Mouse (Mus musculus): Measurements from ENCODE around the gene Galnt9. TPM values are rescaled to one million over a fixed set of nuclear protein-coding genes. Genes with fewer than 3 reads are reported as not detected.

Gene Galnt9
- polyA plus RNA-seq, 1 experiment from 2014 or later: 19.4 TPM

DNA sequence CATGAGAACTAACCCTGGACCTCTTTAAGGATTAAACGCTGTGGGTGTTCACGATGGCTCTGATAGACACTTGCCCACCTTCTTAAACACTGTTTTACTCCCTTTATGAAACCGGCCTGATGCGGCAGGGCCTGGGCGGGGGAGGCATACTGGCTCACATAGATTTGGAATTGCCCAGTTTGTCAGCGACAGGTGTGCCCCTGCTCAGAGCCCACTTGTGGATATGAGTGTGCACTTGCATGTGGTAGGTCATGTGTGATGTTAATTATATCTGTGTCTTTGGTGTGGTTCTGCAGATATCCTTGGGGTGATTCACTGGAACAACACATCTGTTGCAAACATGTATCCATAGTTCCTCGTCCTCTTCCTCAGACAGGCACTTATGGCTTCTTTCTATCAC lies 66.3 kb downstream of the Galnt9 start:
- no peak for ATAC-seq (ENCODE audit: low FRiP score, low TSS enrichment)
- no peak overlapping the region for H3K4me3 ChIP-seq (replicated peaks; ENCODE audit: low read depth, low read length)
- no peaks in the 10 kb centered on the region for H3K27me3 ChIP-seq (ENCODE audit: control insufficient read depth, insufficient read depth, low read length)
- no peak for DNase-seq
- H3K4me1 ChIP-seq (ENCODE audit: control insufficient read depth, insufficient read depth, low read length): peaks cover 2% of the 10 kb centered on the region; the same call in 1 of the 2 replicates
- no peak overlapping the region for H3K4me2 ChIP-seq (ENCODE audit: low read length)
- H3K9me3 ChIP-seq (ENCODE audit: control insufficient read depth, low read length): no peaks in the 10 kb centered on the region
- H3K36me3 ChIP-seq (ENCODE audit: control insufficient read depth, insufficient read depth, low read length): 0 out of 2 replicates have a peak, but pooled peaks cover 7% of the 10 kb centered on the region
- H3K27ac ChIP-seq (replicated peaks; ENCODE audit: low read depth, low read length): no peak overlapping the region
- 88% methylated on average over 7 of the region's 7 CpGs for WGBS
- H3K9ac ChIP-seq (replicated peaks; ENCODE audit: low read length): no peak overlapping the region

DNA sequence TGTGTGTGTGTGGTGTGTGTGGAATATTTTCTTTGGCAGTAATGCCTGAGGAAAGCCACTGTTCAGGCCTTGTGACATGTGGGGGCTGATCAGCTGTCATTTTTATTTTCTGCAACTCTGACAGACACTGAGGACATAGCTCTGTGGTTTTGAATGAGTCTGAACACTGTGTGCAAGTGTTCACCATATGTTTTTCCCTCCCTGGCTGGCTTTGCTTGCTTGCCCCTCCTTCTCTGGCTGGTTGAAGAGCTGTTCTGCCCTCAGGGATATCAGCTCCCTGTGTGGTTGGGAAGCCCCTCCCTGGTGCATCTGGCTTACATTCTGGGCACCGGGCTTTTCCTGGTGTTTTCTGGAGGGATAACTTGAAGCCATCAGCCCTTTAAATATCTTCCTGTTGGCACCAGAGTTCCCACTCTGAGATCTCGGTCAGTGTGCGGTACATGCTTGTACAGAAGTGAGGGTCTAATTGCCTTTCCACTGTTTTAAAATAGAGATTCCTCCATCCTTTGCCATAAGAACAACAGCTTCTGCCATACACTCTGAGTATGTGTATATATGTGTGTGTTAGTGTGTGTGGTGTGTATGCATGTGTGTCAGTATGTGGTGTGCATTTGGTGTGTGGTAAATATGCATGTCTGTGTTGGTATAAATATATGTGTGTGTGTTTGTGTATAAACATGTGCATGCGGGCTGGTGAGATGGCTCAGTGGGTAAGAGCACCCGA lies 67.4 kb downstream of the Galnt9 start:
- 0 out of 2 replicates have a peak, but pooled peaks cover 7% of the 10 kb centered on the region for H3K36me3 ChIP-seq (ENCODE audit: control insufficient read depth, insufficient read depth, low read length)
- no peak overlapping the region for H3K4me3 ChIP-seq (replicated peaks; ENCODE audit: low read depth, low read length)
- peak; percentile 11 for DNase-seq
- H3K9me3 ChIP-seq (ENCODE audit: control insufficient read depth, low read length): no peaks in the 10 kb centered on the region
- H3K4me1 ChIP-seq (ENCODE audit: control insufficient read depth, insufficient read depth, low read length): peaks cover 2% of the 10 kb centered on the region; the same call in 1 of the 2 replicates
- 86% methylated on average over 5 of the region's 5 CpGs for WGBS
- H3K4me2 ChIP-seq (ENCODE audit: low read length): no peak overlapping the region
- ATAC-seq (ENCODE audit: low FRiP score, low TSS enrichment): no peak
- no peak overlapping the region for H3K9ac ChIP-seq (replicated peaks; ENCODE audit: low read length)
- H3K27ac ChIP-seq (replicated peaks; ENCODE audit: low read depth, low read length): no peak overlapping the region
- no peaks in the 10 kb centered on the region for H3K27me3 ChIP-seq (ENCODE audit: control insufficient read depth, insufficient read depth, low read length)

DNA sequence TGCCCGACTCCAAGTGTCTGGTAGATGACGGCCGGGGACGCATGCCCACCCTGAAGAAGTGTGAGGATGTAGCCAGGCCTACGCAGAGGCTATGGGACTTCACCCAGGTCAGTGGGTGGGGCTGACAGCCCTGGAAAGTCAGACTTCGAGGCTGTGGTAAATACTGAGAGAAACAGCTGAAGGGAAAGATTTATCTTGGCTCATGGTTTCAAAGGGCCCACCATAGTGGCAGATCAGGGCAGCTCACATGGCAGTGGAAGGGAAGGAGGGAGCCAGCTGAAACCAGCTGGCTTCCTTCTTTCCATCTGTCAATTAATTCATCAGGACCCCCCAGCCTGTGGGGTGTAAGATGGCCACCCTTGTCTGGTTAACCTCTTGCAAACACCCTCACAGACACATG lies 75.1 kb downstream of the Galnt9 start:
- Histone ChIP-seq H3K27me3 (ENCODE audit: control insufficient read depth, insufficient read depth, low read length) (no peaks in the 10 kb centered on the region), H3K36me3 (ENCODE audit: control insufficient read depth, insufficient read depth, low read length) (0 out of 2 replicates have a peak, but pooled peaks cover 7% of the 10 kb centered on the region), H3K9ac (replicated peaks; ENCODE audit: low read length) (no peak overlapping the region), H3K4me3 (replicated peaks; ENCODE audit: low read depth, low read length) (no peak overlapping the region), H3K9me3 (ENCODE audit: control insufficient read depth, low read length) (no peaks in the 10 kb centered on the region), H3K4me1 (ENCODE audit: control insufficient read depth, insufficient read depth, low read length) (no peaks in the 10 kb centered on the region), H3K27ac (replicated peaks; ENCODE audit: low read depth, low read length) (no peak overlapping the region), H3K4me2 (ENCODE audit: low read length) (no peak overlapping the region)
- ATAC-seq (ENCODE audit: low FRiP score, low TSS enrichment) (no peak), DNase-seq (no peak)
- 90% methylated on average over 6 of the region's 6 CpGs for WGBS

DNA sequence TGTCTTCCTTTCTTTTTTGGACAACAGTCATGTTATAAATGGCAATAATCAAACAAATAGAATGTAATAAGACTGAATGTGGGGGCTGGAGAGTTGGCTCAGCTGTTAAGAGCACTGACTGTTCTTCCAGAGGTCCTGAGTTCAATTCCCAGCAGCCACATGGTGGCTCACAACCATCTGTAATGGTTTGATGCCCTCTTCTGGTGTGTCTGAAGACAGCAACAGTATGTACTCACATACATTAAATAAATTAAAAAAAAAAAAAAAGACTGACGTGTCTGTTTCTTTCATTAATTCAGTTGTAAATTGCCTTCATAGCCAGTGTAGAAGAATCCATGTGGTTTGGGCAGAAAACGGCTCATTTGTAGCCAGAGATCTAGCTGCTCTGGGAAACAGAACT lies 80.2 kb downstream of the Galnt9 start:
- Histone ChIP-seq H3K4me2 (ENCODE audit: low read length) (no peak overlapping the region), H3K27ac (replicated peaks; ENCODE audit: low read depth, low read length) (no peak overlapping the region), H3K4me1 (ENCODE audit: control insufficient read depth, insufficient read depth, low read length) (no peaks in the 10 kb centered on the region), H3K36me3 (ENCODE audit: control insufficient read depth, insufficient read depth, low read length) (no peaks in the 10 kb centered on the region), H3K4me3 (replicated peaks; ENCODE audit: low read depth, low read length) (no peak overlapping the region), H3K9me3 (ENCODE audit: control insufficient read depth, low read length) (no peaks in the 10 kb centered on the region), H3K9ac (replicated peaks; ENCODE audit: low read length) (no peak overlapping the region), H3K27me3 (ENCODE audit: control insufficient read depth, insufficient read depth, low read length) (no peaks in the 10 kb centered on the region)
- no peak for DNase-seq
- ATAC-seq (ENCODE audit: low FRiP score, low TSS enrichment): no peak
- 82% methylated on average over 2 of the region's 2 CpGs for WGBS

DNA sequence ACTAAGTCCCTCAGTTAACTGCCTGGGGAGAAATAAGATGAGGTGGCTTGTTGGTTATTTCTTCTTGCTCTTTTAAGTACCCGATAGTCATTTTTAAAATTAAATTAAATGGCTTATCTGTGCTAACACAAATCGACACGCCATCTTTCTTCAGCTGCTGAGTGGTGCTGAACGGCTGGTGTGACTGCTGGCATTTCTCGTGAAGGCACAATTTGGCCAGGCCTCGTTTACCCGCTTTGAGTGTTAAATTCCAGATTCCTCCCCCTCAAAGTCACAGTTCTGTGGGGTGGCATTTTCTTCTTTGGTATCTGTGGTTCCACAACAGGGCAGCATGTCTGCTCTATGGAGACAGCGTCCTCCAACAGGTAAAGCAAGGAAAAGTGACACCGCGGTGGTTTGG lies 83.2 kb downstream of the Galnt9 start:
- 79% methylated on average over 10 of the region's 10 CpGs for WGBS
- H3K27ac ChIP-seq (replicated peaks; ENCODE audit: low read depth, low read length): no peak overlapping the region
- H3K4me3 ChIP-seq (replicated peaks; ENCODE audit: low read depth, low read length): no peak overlapping the region
- DNase-seq (peak; percentile 12), ATAC-seq (ENCODE audit: low FRiP score, low TSS enrichment) (no peak)
- H3K9ac ChIP-seq (replicated peaks; ENCODE audit: low read length): no peak overlapping the region
- H3K4me1 ChIP-seq (ENCODE audit: control insufficient read depth, insufficient read depth, low read length): no peaks in the 10 kb centered on the region
- no peaks in the 10 kb centered on the region for H3K9me3 ChIP-seq (ENCODE audit: control insufficient read depth, low read length)
- H3K4me2 ChIP-seq (ENCODE audit: low read length): no peak overlapping the region
- no peaks in the 10 kb centered on the region for H3K27me3 ChIP-seq (ENCODE audit: control insufficient read depth, insufficient read depth, low read length)
- H3K36me3 ChIP-seq (ENCODE audit: control insufficient read depth, insufficient read depth, low read length): no peaks in the 10 kb centered on the region

DNA sequence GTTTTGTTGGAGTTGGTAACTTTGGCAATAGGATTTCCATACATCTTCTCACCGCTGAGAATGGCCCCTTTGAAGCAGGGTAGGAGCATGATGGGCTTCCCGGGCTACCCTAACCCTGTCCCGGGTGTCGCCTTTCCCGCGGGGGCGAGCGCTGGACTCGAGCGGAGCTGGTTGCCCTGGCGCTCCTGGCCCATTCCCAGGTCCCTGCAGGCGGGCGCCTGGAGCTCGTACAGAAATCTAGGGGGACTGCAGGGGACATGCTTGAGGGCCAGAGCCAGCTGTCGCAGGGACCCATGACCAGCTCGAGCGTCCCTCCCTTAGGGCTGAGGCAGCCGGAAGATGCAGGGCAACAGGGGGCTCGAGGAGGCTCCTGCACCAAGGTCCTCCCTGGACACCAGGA lies 84.0 kb downstream of the Galnt9 start:
- Histone ChIP-seq H3K9me3 (ENCODE audit: control insufficient read depth, low read length) (no peaks in the 10 kb centered on the region), H3K27ac (replicated peaks; ENCODE audit: low read depth, low read length) (no peak overlapping the region), H3K4me1 (ENCODE audit: control insufficient read depth, insufficient read depth, low read length) (no peaks in the 10 kb centered on the region), H3K4me2 (ENCODE audit: low read length) (no peak overlapping the region), H3K9ac (replicated peaks; ENCODE audit: low read length) (no peak overlapping the region), H3K4me3 (replicated peaks; ENCODE audit: low read depth, low read length) (no peak overlapping the region), H3K36me3 (ENCODE audit: control insufficient read depth, insufficient read depth, low read length) (no peaks in the 10 kb centered on the region), H3K27me3 (ENCODE audit: control insufficient read depth, insufficient read depth, low read length) (no peaks in the 10 kb centered on the region)
- 27% methylated on average over 19 of the region's 19 CpGs for WGBS
- DNase-seq: peak; percentile 8
- ATAC-seq (ENCODE audit: low FRiP score, low TSS enrichment): no peak

DNA sequence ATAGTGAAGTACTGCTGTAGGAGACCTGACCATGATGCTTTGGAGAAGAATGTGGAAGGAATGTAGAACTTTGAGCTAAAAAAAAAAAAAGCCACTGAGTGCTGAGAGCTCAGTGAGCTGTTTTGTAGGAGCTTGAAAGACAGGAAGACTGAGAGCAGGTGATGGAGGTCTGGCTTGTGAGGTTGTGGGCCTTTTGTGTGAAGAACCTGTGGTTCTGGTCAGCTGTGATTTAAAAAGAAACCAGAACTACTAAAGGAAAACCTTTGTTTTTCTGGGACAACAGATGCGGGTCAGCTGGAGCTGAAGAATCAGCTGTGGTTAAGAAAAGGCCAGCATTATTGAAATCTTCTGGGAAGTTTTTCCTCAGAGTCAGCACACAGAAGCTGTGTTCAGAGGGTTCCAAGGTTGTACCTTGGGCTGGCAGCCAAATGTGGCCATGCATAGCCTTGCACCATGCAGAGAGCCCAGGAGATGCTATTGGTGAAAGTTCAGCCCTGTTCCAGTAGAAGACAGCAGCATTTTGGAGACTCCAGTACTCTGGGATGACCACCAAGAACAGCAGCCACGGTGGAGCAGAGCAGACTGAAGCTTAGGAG lies 85.5 kb downstream of the Galnt9 start:
- WGBS: 82% methylated on average over 2 of the region's 2 CpGs
- no peaks in the 10 kb centered on the region for H3K4me1 ChIP-seq (ENCODE audit: control insufficient read depth, insufficient read depth, low read length)
- H3K36me3 ChIP-seq (ENCODE audit: control insufficient read depth, insufficient read depth, low read length): no peaks in the 10 kb centered on the region
- no peak overlapping the region for H3K27ac ChIP-seq (replicated peaks; ENCODE audit: low read depth, low read length)
- no peak overlapping the region for H3K4me2 ChIP-seq (ENCODE audit: low read length)
- DNase-seq: no peak
- H3K9me3 ChIP-seq (ENCODE audit: control insufficient read depth, low read length): no peaks in the 10 kb centered on the region
- H3K9ac ChIP-seq (replicated peaks; ENCODE audit: low read length): no peak overlapping the region
- H3K4me3 ChIP-seq (replicated peaks; ENCODE audit: low read depth, low read length): no peak overlapping the region
- no peaks in the 10 kb centered on the region for H3K27me3 ChIP-seq (ENCODE audit: control insufficient read depth, insufficient read depth, low read length)
- no peak for ATAC-seq (ENCODE audit: low FRiP score, low TSS enrichment)

DNA sequence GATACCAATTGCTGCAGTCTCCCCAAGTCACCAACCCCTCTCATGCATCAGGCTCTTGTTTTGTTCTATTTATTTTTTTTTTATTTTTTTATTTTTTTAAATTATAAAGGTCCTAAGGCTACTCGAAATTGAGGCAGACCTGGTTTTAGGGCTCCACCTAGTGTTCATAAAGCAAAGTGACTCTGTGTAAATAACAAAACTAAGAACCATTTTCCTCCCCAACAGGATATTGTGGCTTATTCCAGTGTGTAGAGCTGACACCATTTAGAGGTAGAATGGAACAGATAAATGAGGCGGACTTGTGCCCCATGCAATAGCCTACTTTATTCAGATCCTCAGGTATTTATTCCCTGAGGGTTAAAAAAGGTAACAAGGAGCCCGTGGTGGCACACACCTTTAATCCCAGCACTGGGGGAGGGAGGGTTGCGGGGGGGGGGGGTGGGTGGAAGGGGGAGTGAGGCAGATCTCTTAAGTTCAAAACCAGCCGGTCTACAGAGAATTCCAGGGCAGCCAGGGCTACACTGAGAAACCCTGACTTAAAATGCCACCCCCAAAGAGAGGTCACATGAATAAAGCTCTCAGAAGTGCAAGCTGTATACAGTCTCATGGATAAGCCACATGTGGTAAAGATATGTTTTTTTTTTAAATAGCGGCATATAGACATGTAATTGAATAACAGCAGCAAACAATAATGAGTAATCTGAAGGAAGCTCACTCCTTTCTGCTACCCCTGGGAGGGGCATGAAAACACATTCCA lies 92.0 kb downstream of the Galnt9 start:
- ATAC-seq (ENCODE audit: low FRiP score, low TSS enrichment): no peak
- Histone ChIP-seq H3K4me1 (ENCODE audit: control insufficient read depth, insufficient read depth, low read length) (no peaks in the 10 kb centered on the region), H3K9ac (replicated peaks; ENCODE audit: low read length) (no peak overlapping the region), H3K4me2 (ENCODE audit: low read length) (no peak overlapping the region), H3K9me3 (ENCODE audit: control insufficient read depth, low read length) (no peaks in the 10 kb centered on the region), H3K4me3 (replicated peaks; ENCODE audit: low read depth, low read length) (no peak overlapping the region), H3K36me3 (ENCODE audit: control insufficient read depth, insufficient read depth, low read length) (no peaks in the 10 kb centered on the region), H3K27ac (replicated peaks; ENCODE audit: low read depth, low read length) (no peak overlapping the region), H3K27me3 (ENCODE audit: control insufficient read depth, insufficient read depth, low read length) (no peaks in the 10 kb centered on the region)
- DNase-seq: peak; percentile 84
- WGBS: 37% methylated on average over 6 of the region's 6 CpGs

All from midbrain, embryonic 14.5 days (tissue).